Mouse (Mus musculus): Measurements from ENCODE around the gene Pi4k2a. TPM values are rescaled to one million over a fixed set of nuclear protein-coding genes. Genes with fewer than 3 reads are reported as not detected.
A peak's percentile ranks its signal among the peaks of the same experiment; 100 is the strongest.

Gene Pi4k2a
- polyA plus RNA-seq, 1 experiment from 2014 or later = 23.6 TPM

DNA sequence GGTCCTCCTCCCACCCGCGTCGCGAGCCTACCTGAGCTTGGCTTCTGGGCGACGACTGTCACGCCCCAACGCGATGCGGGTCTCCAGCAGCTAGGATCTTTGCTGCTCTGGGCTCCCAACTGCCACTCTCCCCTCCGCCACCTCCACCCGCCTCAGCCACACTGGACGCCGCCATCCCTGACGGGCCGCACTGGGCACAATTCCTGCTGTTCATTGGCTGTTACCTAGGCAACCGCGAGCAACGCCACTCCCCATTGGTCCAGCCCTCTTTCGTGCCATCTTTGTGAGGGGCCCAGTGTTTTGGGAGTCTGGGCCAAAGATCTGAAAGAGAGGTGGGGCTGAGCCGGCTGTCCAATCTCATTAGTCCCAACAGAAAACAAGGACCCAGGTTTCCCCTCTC lies 4.1 kb upstream of the Pi4k2a start, which contains the start of gene Morn4:
Gene Morn4 (minus strand): TSS at position 192 of the 400 bp plus-strand sequence.
- ATAC-seq = peak; percentile 42

GRCm38 (mm10) chr19:42089103-42089747 lies 1.0 kb upstream of the Pi4k2a start:
- 15% methylated on average over 14 of the region's 14 CpGs for WGBS
- 0 out of 2 replicates have a peak overlapping the region, but pooled peaks have one; percentile 3 for H3K4me3 ChIP-seq (replicated peaks)
- H3K27ac ChIP-seq = peak overlapping the region; percentile 90
- H3K4me2 ChIP-seq (replicated peaks) = peak overlapping the region; percentile 64
- H3K9ac ChIP-seq = no peak overlapping the region
- peaks cover 20% of the 10 kb centered on the region for H3K4me1 ChIP-seq (replicated peaks)
- 0 out of 2 replicates have a peak, but pooled peaks cover 4% of the 10 kb centered on the region for H3K36me3 ChIP-seq
- no peaks in the 10 kb centered on the region for H3K9me3 ChIP-seq
- ATAC-seq = no peak
- no peaks in the 10 kb centered on the region for H3K27me3 ChIP-seq (replicated peaks)

More for the DNA sequence above, 4.1 kb upstream of the Pi4k2a start, which contains the start of gene Morn4:
- peak within 1 kb of the TSS; percentile 63 for H3K4me3 ChIP-seq (replicated peaks)
- no peaks in the 10 kb centered on the region for H3K9me3 ChIP-seq
- WGBS = under 1% methylated on average over 21 of the region's 21 CpGs
- peaks cover 11% of the 10 kb centered on the region for H3K4me1 ChIP-seq (replicated peaks)
- H3K9ac ChIP-seq = peak within 1 kb of the TSS; percentile 51
- H3K4me2 ChIP-seq (replicated peaks) = peak within 1 kb of the TSS; percentile 88
- H3K36me3 ChIP-seq = no peaks in the 10 kb centered on the region
- H3K27ac ChIP-seq = no peak within 1 kb of the TSS
- no peaks in the 10 kb centered on the region for H3K27me3 ChIP-seq (replicated peaks)

- Histone ChIP-seq H3K27ac (peak overlapping the region; percentile 91), H3K9me3 (no peaks in the 10 kb centered on the region), H3K4me1 (replicated peaks) (peaks cover 20% of the 10 kb centered on the region), H3K27me3 (replicated peaks) (no peaks in the 10 kb centered on the region), H3K9ac (peak overlapping the region; percentile 83), H3K36me3 (0 out of 2 replicates have a peak, but pooled peaks cover 4% of the 10 kb centered on the region), H3K4me2 (replicated peaks) (peak overlapping the region; percentile 74), H3K4me3 (replicated peaks) (peak overlapping the region; percentile 98)
- under 1% methylated on average over 46 of the region's 52 CpGs for WGBS
- peak; percentile 76 for ATAC-seq
These were observed 419 bp downstream of the Pi4k2a start for GRCm38 (mm10) chr19:42090637-42091141.

- Histone ChIP-seq H3K9ac (no peak overlapping the region), H3K9me3 (no peaks in the 10 kb centered on the region), H3K4me3 (replicated peaks) (no peak overlapping the region), H3K27me3 (replicated peaks) (no peaks in the 10 kb centered on the region), H3K36me3 (peaks cover 5% of the 10 kb centered on the region; the same call in 1 of the 2 replicates), H3K4me1 (replicated peaks) (no peaks in the 10 kb centered on the region), H3K27ac (no peak overlapping the region), H3K4me2 (replicated peaks) (no peak overlapping the region)
- 68% methylated on average over 3 of the region's 3 CpGs for WGBS
- no peak for ATAC-seq
These were observed 9.1 kb downstream of the Pi4k2a start for GRCm38 (mm10) chr19:42099406-42099805.

DNA sequence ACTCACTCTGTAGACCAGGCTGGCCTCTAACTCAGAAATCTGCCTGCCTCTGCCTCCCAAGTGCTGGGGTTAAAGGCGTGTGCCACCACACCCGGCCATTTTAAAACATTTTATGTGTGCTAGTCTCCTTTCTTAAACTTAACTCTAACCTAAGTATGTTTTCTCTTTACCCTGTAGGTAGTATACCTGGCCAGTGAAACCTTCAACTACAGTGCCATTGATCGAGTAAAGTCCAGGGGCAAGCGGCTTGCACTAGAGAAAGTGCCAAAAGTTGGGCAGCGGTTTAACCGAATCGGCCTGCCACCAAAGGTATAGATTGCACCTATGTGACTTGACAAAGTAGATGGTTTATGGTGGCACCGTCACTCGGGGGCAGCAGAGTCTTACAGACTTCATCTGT lies 14.4 kb downstream of the Pi4k2a start:
- Histone ChIP-seq H3K9ac (no peak overlapping the region), H3K36me3 (peaks cover 14% of the 10 kb centered on the region; the same call in 1 of the 2 replicates), H3K4me2 (replicated peaks) (no peak overlapping the region), H3K27ac (no peak overlapping the region), H3K27me3 (replicated peaks) (no peaks in the 10 kb centered on the region), H3K9me3 (no peaks in the 10 kb centered on the region), H3K4me3 (replicated peaks) (no peak overlapping the region), H3K4me1 (replicated peaks) (no peaks in the 10 kb centered on the region)
- WGBS = 97% methylated on average over 9 of the region's 9 CpGs
- no peak for ATAC-seq

DNA sequence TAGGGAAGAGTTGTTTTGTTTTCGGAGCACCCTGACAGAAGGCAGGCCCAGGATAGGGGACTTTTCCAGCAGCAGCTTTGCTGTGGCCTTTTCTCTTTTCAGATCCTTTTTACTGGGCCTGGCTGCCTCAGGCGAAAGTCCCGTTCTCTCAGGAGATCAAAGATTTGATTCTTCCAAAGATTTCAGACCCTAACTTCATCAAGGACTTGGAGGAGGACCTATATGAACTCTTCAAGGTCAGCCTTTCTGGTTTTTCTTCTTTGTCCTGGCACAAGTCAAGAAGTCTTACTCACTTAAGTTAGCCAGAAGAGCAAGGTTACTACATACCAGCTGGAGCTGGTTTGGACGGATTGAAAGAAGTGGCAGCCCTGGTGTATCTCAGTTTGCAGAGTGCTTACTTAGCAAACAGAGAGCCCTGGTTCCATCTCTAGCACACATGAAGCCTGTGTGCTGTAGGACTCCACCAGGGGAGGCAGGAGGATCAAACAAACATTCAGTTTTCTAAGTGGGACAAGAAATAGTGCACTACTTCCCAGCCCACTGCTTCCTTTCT lies 25.6 kb downstream of the Pi4k2a start:
- H3K27me3 ChIP-seq (replicated peaks) = no peaks in the 10 kb centered on the region
- no peak for ATAC-seq
- H3K9me3 ChIP-seq = no peaks in the 10 kb centered on the region
- H3K4me1 ChIP-seq (replicated peaks) = no peaks in the 10 kb centered on the region
- 86% methylated on average over 4 of the region's 4 CpGs for WGBS
- H3K4me2 ChIP-seq (replicated peaks) = no peak overlapping the region
- peaks cover 21% of the 10 kb centered on the region for H3K36me3 ChIP-seq
- no peak overlapping the region for H3K4me3 ChIP-seq (replicated peaks)
- no peak overlapping the region for H3K9ac ChIP-seq
- no peak overlapping the region for H3K27ac ChIP-seq

- H3K4me2 ChIP-seq (replicated peaks) = no peak overlapping the region
- H3K27me3 ChIP-seq (replicated peaks) = no peaks in the 10 kb centered on the region
- H3K36me3 ChIP-seq = peaks cover 29% of the 10 kb centered on the region
- ATAC-seq = no peak
- WGBS = 93% methylated on average over 9 of the region's 9 CpGs
- no peak overlapping the region for H3K4me3 ChIP-seq (replicated peaks)
- H3K9me3 ChIP-seq = no peaks in the 10 kb centered on the region
- no peak overlapping the region for H3K27ac ChIP-seq
- H3K9ac ChIP-seq = no peak overlapping the region
- H3K4me1 ChIP-seq (replicated peaks) = no peaks in the 10 kb centered on the region
These were observed 27.9 kb downstream of the Pi4k2a start for GRCm38 (mm10) chr19:42118142-42118541.

- Histone ChIP-seq H3K27me3 (replicated peaks) (no peaks in the 10 kb centered on the region), H3K9me3 (no peaks in the 10 kb centered on the region), H3K9ac (no peak overlapping the region), H3K4me3 (replicated peaks) (no peak overlapping the region), H3K27ac (no peak overlapping the region), H3K4me1 (replicated peaks) (no peaks in the 10 kb centered on the region), H3K36me3 (peaks cover 33% of the 10 kb centered on the region), H3K4me2 (replicated peaks) (no peak overlapping the region)
- no peak for ATAC-seq
- 69% methylated on average over 5 of the region's 5 CpGs for WGBS
These were observed 28.3 kb downstream of the Pi4k2a start for GRCm38 (mm10) chr19:42118596-42118995.

GRCm38 (mm10) chr19:42120451-42120850 lies 30.2 kb downstream of the Pi4k2a start:
- no peak overlapping the region for H3K4me2 ChIP-seq (replicated peaks)
- H3K4me1 ChIP-seq (replicated peaks) = no peaks in the 10 kb centered on the region
- H3K27ac ChIP-seq = no peak overlapping the region
- no peaks in the 10 kb centered on the region for H3K9me3 ChIP-seq
- peaks cover 36% of the 10 kb centered on the region for H3K36me3 ChIP-seq
- 88% methylated on average over 8 of the region's 8 CpGs for WGBS
- ATAC-seq = no peak
- H3K4me3 ChIP-seq (replicated peaks) = no peak overlapping the region
- H3K27me3 ChIP-seq (replicated peaks) = no peaks in the 10 kb centered on the region
- H3K9ac ChIP-seq = no peak overlapping the region

- Histone ChIP-seq H3K9ac (no peak overlapping the region), H3K4me3 (replicated peaks) (no peak overlapping the region), H3K27me3 (replicated peaks) (no peaks in the 10 kb centered on the region), H3K4me2 (replicated peaks) (no peak overlapping the region), H3K36me3 (peaks cover 27% of the 10 kb centered on the region), H3K4me1 (replicated peaks) (peaks cover 14% of the 10 kb centered on the region; the same call in 1 of the 2 replicates), H3K27ac (no peak overlapping the region), H3K9me3 (no peaks in the 10 kb centered on the region)
- no peak for ATAC-seq
- 87% methylated on average over 13 of the region's 13 CpGs for WGBS
These were observed 34.4 kb downstream of the Pi4k2a start for GRCm38 (mm10) chr19:42124684-42125083.

- WGBS = 83% methylated on average over 11 of the region's 11 CpGs
- no peaks in the 10 kb centered on the region for H3K27me3 ChIP-seq (replicated peaks)
- ATAC-seq = no peak
- peaks cover 20% of the 10 kb centered on the region for H3K36me3 ChIP-seq
- no peak overlapping the region for H3K4me2 ChIP-seq (replicated peaks)
- no peaks in the 10 kb centered on the region for H3K9me3 ChIP-seq
- no peak overlapping the region for H3K4me3 ChIP-seq (replicated peaks)
- no peak overlapping the region for H3K27ac ChIP-seq
- H3K4me1 ChIP-seq (replicated peaks) = peaks cover 23% of the 10 kb centered on the region; the same call in 1 of the 2 replicates
- H3K9ac ChIP-seq = no peak overlapping the region
These were observed 35.4 kb downstream of the Pi4k2a start for GRCm38 (mm10) chr19:42125501-42126218.

DNA sequence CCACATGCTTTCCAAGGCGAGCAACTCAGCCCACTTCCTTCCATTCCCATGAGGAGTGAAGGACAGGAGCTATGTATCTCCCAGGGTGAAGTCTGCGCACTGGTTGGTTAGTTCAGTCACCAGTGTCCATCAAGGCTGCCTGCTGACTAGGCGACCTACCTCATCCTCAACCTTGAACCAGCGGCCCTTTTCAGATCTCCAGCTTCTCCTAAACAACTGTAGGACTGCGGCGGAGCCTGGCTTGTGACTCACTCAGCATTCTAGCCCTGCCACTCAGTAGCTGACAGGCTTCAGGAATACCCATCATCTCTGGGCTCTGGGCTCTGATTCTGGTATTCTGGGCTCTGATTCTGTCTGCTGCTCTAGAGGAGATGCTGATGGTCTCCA lies 35.9 kb downstream of the Pi4k2a start:
- Histone ChIP-seq H3K27me3 (replicated peaks) (no peaks in the 10 kb centered on the region), H3K27ac (no peak overlapping the region), H3K9ac (no peak overlapping the region), H3K36me3 (peaks cover 15% of the 10 kb centered on the region), H3K4me2 (replicated peaks) (no peak overlapping the region), H3K4me1 (replicated peaks) (peaks cover 23% of the 10 kb centered on the region; the same call in 1 of the 2 replicates), H3K4me3 (replicated peaks) (no peak overlapping the region), H3K9me3 (no peaks in the 10 kb centered on the region)
- no peak for ATAC-seq
- WGBS = 89% methylated on average over 6 of the region's 6 CpGs
